Mouse (Mus musculus) embryo, embryonic 11.5 days (tissue): Measurements from ENCODE around the gene Iars.

Experiments
- DNase-seq: peaks from one replicate; pipeline ENCODE4 v3.0.0-alpha.2; 2012; ENCODE audit warnings: low read depth, low spot score

Iars gene

GRCm38 (mm10) chr13:49681351-49682232 lies at the start of gene Iars:
Gene Iars (plus strand): TSS chr13:49682100.
- DNase-seq: peak; percentile 94

- no peak for DNase-seq
These were observed 41.9 kb upstream of the Iars start for GRCm38 (mm10) chr13:49639965-49640364.

- DNase-seq: no peak
These were observed 39.2 kb upstream of the Iars start for GRCm38 (mm10) chr13:49642650-49643049.

DNA sequence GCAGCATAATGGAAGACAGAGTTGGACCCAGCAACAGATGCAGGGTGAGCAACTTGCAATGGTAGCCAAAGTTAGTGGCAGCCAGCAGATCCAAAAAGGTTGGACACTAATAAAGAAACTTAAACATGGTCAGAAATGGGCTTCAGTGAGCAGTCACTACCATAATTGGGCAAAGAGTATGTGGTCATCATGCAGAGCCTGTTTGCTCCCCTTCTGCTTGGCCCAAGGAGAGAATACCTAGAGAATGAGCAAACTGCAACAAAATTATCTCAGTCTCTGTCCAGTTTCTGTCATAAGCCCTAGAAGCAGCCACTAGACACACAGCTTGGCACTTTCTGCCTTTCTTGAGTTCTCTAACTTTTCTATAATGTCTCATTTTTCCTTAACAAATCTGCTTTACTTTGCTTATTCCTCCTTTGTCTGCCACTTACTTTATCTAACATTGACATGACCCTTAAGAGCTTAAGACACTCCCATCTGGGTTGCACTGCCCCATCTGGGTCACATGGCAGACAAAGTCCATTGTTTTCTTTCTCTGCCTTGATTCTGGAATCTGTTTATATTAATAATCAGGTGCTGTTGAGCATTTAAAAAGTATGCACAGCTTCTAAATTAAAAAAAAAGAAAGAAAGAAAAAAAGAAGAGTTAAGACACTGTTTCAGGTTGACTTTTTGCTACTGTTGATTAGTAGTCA lies 38.1 kb upstream of the Iars start:
- DNase-seq: no peak

DNA sequence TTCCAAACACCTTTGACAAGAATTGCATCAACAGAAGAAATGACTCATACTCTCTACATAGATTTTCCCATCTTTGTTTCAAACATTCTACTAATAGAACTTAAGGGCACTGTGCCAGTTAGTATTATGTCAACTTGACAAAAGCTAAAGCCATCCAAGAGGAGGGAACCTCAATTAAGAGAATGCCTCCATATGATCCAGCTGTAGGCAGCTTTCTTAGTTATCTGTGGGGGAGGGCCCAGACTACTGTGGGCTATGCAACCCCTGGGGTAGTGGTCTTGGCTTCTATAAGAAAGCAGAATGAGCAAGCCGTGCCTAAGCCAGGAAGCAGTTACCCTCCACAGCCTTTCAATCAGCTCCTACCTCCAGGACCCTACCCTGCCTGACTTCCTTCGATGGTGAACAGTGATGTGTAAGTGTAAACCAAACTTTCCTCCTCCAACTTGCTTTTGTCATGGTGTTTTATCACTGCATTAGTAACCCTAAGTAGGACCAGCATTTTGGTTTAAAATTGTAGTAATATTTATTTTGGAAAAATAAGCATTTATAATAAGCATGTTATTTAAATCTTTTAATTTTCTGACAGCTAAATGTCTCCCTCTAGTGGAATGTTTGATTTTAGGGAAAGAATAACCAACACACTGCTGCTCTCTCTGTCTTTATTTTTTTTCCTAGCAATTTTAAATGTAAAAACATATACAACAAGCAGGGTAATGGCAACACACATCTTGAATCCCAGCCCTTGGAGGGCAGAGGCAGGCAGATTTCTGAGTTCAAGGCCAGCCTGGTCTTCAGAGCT lies 37.0 kb upstream of the Iars start:
- no peak for DNase-seq

- DNase-seq: no peak
These were observed 35.9 kb upstream of the Iars start for GRCm38 (mm10) chr13:49646019-49646418.

GRCm38 (mm10) chr13:49651136-49651535 lies 30.8 kb upstream of the Iars start:
- no peak for DNase-seq

- no peak for DNase-seq
These were observed 30.0 kb upstream of the Iars start for GRCm38 (mm10) chr13:49651781-49652351.

DNA sequence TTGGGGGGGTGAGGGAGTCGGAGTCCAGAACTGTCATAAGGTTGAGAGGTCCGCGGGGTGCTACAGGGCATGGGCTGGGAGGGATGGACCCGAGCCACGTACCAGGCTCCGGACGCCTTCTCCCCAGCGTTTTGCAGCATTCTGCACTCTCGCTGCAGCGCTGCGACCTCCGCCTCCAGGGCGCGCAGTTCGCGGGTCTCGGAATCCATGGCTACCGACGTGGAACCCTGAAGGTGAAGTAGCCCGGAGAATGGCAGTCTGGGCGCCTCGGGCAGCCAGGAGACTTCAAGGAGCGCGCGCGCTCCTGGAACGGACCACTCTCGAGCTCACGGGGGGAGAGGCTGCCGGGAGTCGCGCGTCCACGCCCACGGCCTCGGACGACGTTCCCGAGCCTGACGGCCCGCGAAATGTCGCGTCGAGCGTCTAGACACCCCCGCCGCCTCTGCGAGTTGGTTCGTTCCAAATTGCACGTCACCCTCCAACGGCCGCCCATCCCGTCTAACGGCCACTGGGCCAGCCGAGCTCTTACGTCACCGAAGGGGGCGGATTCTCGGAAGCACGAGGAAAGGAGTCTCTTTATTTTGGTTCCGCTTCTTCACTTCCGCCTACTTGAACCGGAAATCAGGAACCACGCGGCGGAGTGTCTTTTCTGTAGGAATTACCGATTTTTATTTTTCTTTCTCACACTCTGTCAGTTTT lies 29.3 kb upstream of the Iars start, which contains the start of the genes Cenpp and Nol8:
Cenpp (minus strand) TSS at position 305 of the 699 bp plus-strand sequence.
Nol8 (plus strand) TSS at position 598 of the 699 bp plus-strand sequence.
- peak; percentile 100 for DNase-seq

DNA sequence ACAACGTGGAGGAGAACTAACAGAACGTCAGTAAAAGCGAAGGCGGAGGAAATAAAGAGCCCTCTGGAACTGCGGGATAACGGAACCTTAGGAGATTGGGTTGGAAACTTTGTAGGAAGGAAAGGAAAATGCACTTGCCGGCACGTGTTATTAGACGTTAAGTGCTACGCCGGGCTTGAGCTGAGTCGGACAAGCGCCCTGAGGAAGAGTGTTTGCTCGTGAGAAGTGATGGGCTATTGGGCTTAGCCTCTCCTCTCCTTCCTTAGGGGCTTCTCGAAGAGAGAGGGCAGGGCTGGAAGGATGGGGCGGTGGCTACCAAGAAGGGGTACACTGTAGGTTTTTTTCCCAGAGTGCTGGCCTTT lies 28.7 kb upstream of the Iars start:
- no peak for DNase-seq

GRCm38 (mm10) chr13:49677793-49678192 lies 4.1 kb upstream of the Iars start:
- no peak for DNase-seq

- DNase-seq: no peak
These were observed 440 bp downstream of the Iars start for GRCm38 (mm10) chr13:49682233-49682846.

GRCm38 (mm10) chr13:49684266-49684665 lies 2.4 kb downstream of the Iars start:
- no peak for DNase-seq

GRCm38 (mm10) chr13:49691056-49691455 lies 9.2 kb downstream of the Iars start:
- no peak for DNase-seq

GRCm38 (mm10) chr13:49703216-49703779 lies 21.4 kb downstream of the Iars start:
- DNase-seq: no peak

DNA sequence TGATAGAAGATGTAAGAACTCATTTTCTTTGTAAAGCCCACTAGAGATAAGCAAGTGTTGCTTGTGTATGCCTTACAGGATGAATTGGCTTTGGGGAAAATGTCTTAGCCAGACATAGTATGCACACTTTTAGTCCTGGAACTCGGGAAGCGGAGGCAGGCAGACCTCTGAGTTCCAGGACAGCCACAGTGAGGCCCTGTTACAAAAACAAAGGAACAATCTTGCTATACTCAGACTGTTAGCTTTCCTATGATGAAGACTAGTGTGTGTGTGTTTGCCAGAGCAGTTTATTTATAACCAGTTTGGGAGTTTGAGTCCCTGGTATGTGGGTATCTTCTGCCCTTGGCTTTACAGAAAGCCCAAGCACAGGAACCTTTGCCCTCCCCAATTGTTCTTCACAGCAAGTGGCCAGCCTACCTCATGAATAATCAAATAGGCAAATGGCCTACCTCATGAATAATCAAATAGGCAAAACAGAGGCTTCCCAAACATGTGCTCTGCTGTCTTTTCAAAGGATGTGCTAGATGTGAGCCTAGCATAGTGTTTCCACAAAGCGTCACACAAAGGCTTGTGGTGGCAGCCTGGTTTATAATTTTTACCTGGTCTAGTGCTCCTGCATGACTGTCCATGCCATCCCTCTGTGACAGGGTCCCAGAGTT lies 24.3 kb downstream of the Iars start:
- DNase-seq: no peak

GRCm38 (mm10) chr13:49708311-49708710 lies 26.4 kb downstream of the Iars start:
- DNase-seq: no peak

DNA sequence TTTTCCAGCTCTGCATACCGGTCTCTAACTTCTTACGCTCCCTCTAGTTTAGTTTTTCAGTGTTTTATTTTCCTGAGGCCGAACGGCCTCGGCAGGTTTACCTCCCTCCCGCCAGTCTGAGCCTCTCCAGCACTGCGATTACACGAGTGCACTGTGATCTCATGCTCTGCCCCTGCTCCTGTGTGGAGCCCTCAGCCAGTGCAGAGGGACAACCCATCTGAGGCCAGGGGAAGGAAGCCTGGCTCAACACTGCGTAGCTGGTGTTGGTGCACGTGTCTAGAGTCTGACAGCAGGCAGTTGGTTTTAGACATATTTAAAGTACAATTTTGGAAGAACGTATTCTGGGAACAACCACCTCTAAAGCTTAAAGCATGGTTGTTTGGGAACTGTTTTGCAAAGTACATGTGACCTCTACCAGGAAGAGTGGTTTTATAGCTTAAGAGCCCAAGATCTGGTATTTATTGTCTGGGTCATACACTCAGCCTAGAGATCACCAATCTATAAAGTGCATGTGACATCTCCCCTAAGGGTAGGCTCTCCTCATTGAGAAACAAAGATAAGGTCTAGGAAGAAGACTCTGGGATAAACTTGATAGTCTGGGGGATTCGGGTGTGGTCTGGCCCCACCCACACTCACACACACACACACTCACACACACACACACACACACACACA lies 30.3 kb downstream of the Iars start:
- no peak for DNase-seq

- no peak for DNase-seq
These were observed 37.4 kb downstream of the Iars start for GRCm38 (mm10) chr13:49719310-49719709.
